Mouse (Mus musculus) thymus, postnatal 14 days (tissue): Measurements from ENCODE around the gene Akr1c19.
A peak's percentile ranks its signal among the peaks of the same experiment; 100 is the strongest.

Experiments
- DNase-seq: peaks from one replicate; pipeline ENCODE4 v3.0.0; 2021

Akr1c19 gene

GRCm38 (mm10) chr13:4270860-4271259 lies 42.4 kb downstream of the Akr1c19 start:
- no peak for DNase-seq

GRCm38 (mm10) chr13:4277526-4277925 lies 49.0 kb downstream of the Akr1c19 start:
- no peak for DNase-seq

GRCm38 (mm10) chr13:4279284-4279683 lies 50.8 kb downstream of the Akr1c19 start, which contains the start of gene Akr1c12:
Gene Akr1c12, minus strand, starts transcription at chr13:4279433.
- DNase-seq, result peak; percentile 4

GRCm38 (mm10) chr13:4281471-4282412 lies 53.2 kb downstream of the Akr1c19 start:
- DNase-seq, result peak; percentile 18

- DNase-seq, result no peak
These were observed 68.5 kb downstream of the Akr1c19 start for GRCm38 (mm10) chr13:4296991-4297390.
